Mouse (Mus musculus) liver, embryonic 14.5 days (tissue): Measurements from ENCODE around the gene Vav1.
A peak's percentile ranks its signal among the peaks of the same experiment; 100 is the strongest.

ENCODE experiments used
- CTCF ChIP-seq: IDR thresholded peaks from 2 replicates; pipeline ENCODE4 v1.5.1; 2016; ENCODE audit warnings: antibody characterized with exemption, low read depth, control low read depth
- EP300 ChIP-seq: IDR thresholded peaks from 2 replicates; pipeline ENCODE4 v1.6.1; 2016; ENCODE audit warnings: antibody characterized with exemption, low read depth

- no peak for TF ChIP-seq CTCF
- 0 out of 2 replicates have a peak, but pooled peaks have one; percentile 17 for TF ChIP-seq EP300
Measured at GRCm38 (mm10) chr17:57290001-57290670, 11.2 kb downstream of the Vav1 start.
